11 mouse cellular contexts compared by ENCODE assay signal in the genomic region with DNA sequence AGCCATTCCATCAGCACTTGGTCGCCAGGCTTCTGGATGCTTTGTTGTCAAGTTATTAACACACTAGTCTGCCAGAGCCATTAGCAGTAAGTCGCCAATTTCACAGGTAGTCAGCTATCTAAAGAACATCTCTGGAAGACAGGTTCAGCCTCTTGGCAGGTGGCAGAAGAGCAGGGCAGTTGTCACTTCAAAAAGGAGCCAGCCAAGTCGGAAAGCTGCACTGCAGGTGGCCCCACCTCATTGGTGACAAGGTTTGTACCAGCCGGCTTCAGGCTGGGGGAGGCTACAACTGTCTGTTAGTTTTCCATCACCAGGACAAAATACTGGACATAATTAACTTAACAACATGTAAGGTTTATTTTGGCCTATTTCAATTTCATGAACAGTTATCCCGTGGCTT.
"Had no signal": no experiment of that assay in that cellular context is flagged by ENCODE, and none has a peak within 500 bp of the region (broad histone marks: within the 10 kb centered on the region; RNA-seq: fewer than 3 reads in every experiment).

No protein-coding gene starts in this region.

- H3K27ac ChIP-seq: kidney, embryonic 15.5 days; limb, embryonic 12.5 days; liver, embryonic 14.5 days; midbrain, embryonic 13.5 days had no signal

- H3K9ac ChIP-seq: kidney, embryonic 15.5 days; limb, embryonic 12.5 days; liver, embryonic 14.5 days; midbrain, embryonic 13.5 days had no signal

- H3K4me3 ChIP-seq: kidney, embryonic 15.5 days; limb, embryonic 12.5 days; midbrain, embryonic 13.5 days had no signal

- H3K9me3 ChIP-seq: kidney, embryonic 15.5 days; limb, embryonic 12.5 days; midbrain, embryonic 13.5 days had no signal

- H3K4me2 ChIP-seq: kidney, embryonic 15.5 days; limb, embryonic 12.5 days; midbrain, embryonic 13.5 days had no signal

- DNase-seq: kidney, postnatal 14 days; liver; lung, adult 18-20 months; lung, postnatal 36 days; right cerebral cortex, postnatal 14 days; thymus, postnatal 14 days had no signal

- H3K36me3 ChIP-seq: kidney, embryonic 15.5 days; limb, embryonic 12.5 days; midbrain, embryonic 13.5 days had no signal

- H3K4me1 ChIP-seq: kidney, embryonic 15.5 days; limb, embryonic 12.5 days; midbrain, embryonic 13.5 days had no signal

- H3K27me3 ChIP-seq: kidney, embryonic 15.5 days; limb, embryonic 12.5 days; midbrain, embryonic 13.5 days had no signal

- ATAC-seq: lung, postnatal 0 days; midbrain, embryonic 13.5 days had no signal
